Mouse (Mus musculus) olfactory bulb, adult 2 months (tissue): ENCODE data around the gene Btbd9.

ENCODE experiments used
- CTCF ChIP-seq: fragments of 200-500 bp; IDR thresholded peaks from 2 replicates; pipeline ENCODE4 v1.5.1; 2012; ENCODE audit warnings: low read depth, mild to moderate bottlenecking, low read length, moderate library complexity; ENCODE audit not compliant: insufficient read depth
- POLR2A ChIP-seq: fragments of 200-500 bp; IDR thresholded peaks from 2 replicates; pipeline ENCODE4 v1.6.1; 2012; ENCODE audit warnings: mild to moderate bottlenecking, low read depth, low read length, moderate library complexity; ENCODE audit not compliant: insufficient read depth

DNA sequence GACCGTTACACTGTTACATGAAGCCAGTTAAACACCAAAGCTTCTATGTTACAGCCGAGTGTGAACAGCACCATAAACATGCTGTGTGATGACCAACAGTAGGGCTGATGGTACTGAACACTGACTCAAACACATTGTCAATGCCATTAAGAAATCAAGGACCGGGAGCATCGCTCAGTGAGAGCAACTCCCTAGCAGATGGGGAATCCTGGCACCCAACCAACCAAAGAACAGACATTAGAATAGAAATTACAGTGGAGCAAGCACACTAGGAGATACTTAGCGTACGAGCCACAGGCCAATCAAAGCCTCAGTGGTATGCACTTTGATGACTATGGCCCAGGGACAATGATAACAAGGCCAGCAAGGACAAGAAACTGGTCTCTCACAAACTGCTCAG is 303.5 kb downstream of the Btbd9 start:
- TF ChIP-seq CTCF (no peak), POLR2A (no peak)
